Mouse (Mus musculus): ENCODE data around the gene Pomgnt2. TPM values are rescaled to one million over a fixed set of nuclear protein-coding genes. Genes with fewer than 3 reads are reported as not detected.

The Pomgnt2 gene
- total and polyA plus RNA-seq, 2 experiments, result 1.7 to 5.3 TPM

DNA sequence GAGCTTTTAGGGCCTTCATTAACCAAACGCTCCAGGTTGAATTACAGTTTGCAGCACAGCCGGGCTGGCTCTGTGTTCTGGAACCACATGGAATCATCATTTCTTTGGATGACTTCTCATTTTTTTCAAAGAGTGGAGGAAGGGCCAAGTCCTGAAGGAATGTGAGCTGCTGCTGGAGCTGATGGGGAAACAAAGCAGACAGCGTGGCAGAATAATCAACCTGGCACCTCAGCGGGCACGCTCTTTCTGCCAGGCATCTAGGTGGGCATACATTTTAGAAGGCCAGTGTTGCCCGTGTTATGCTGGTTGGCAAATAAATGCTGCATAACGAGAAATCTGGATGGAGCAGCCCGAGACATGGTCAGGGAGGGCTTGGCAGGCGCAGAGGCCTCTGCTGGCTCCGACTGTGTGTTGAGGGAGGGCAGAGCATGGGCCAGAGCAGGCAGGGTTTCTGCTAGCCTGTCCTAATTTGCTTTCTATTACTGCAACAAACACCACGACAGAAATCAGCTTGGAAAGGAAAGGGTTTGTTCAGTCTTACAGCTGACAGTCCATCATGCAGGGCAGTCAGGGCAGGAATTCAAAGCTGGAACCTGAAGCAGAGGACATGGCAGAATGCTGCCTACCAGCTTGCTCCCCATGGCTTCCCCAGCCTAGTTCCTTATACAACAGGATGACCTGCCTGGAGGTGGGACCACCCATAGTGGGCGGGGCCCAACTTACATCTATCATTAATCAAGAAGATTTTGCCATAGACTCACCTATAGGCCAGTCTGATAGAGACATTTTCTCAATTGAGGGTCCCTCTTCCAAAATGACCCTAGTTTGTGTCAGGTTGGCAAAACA is 22.5 kb downstream of the Pomgnt2 start:
- DNase-seq (ENCODE audit: extremely low read depth, low read depth, low spot score), result no peak
- H3K4me1 ChIP-seq (ENCODE audit: control insufficient read depth, insufficient read depth, low read length), result no peaks in the 10 kb centered on the region
- H3K27ac ChIP-seq (replicated peaks; ENCODE audit: insufficient read depth, low read depth, low read length), result no peak overlapping the region
- TF ChIP-seq POLR2A (IDR thresholded peaks at IDR 0.05; ENCODE audit: extremely low read depth, insufficient read depth, low read length), result no peak
- TF ChIP-seq CTCF (IDR thresholded peaks at IDR 0.05; ENCODE audit: low read depth, low read length), result no peak
- no peaks in the 10 kb centered on the region for H3K79me2 ChIP-seq (ENCODE audit: control insufficient read depth, insufficient read depth, low read length)
- no peak overlapping the region for H3K4me3 ChIP-seq (ENCODE audit: insufficient read depth, low read depth, low read length)
- no peaks in the 10 kb centered on the region for H3K27me3 ChIP-seq (ENCODE audit: control insufficient read depth, insufficient read depth, low read length)
- no peaks in the 10 kb centered on the region for H3K36me3 ChIP-seq (ENCODE audit: control insufficient read depth, insufficient read depth, low read length)
- 87% methylated on average over 12 of the region's 12 CpGs for WGBS
- H3K9ac ChIP-seq (ENCODE audit: low read depth, low read length), result no peak overlapping the region

DNA sequence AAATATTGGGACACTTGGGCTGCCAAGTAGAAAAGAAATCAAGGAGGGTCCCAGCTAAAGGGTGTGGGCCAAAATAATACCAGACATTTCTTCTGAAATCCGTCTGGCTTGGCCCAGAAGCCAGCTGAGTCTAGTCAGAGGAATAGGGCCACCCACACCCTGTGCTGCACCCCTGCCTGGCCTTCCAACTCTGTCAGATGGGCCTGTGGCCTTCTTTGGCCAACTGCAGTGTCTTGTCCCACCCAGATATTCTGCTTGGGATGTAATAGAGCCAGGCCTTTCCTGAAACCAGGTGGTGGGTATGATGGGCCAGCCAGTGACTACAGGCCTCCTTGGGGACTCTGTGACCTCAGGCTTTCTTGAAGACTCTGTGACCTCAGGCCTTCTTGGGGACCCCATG is 23.7 kb downstream of the Pomgnt2 start:
- no peaks in the 10 kb centered on the region for H3K4me1 ChIP-seq (ENCODE audit: control insufficient read depth, insufficient read depth, low read length)
- H3K4me3 ChIP-seq (ENCODE audit: insufficient read depth, low read depth, low read length), result no peak overlapping the region
- H3K9ac ChIP-seq (ENCODE audit: low read depth, low read length), result no peak overlapping the region
- H3K79me2 ChIP-seq (ENCODE audit: control insufficient read depth, insufficient read depth, low read length), result no peaks in the 10 kb centered on the region
- no peaks in the 10 kb centered on the region for H3K27me3 ChIP-seq (ENCODE audit: control insufficient read depth, insufficient read depth, low read length)
- no peak for DNase-seq (ENCODE audit: extremely low read depth, low read depth, low spot score)
- no peaks in the 10 kb centered on the region for H3K36me3 ChIP-seq (ENCODE audit: control insufficient read depth, insufficient read depth, low read length)
- TF ChIP-seq CTCF (IDR thresholded peaks at IDR 0.05; ENCODE audit: low read depth, low read length), result no peak
- TF ChIP-seq POLR2A (IDR thresholded peaks at IDR 0.05; ENCODE audit: extremely low read depth, insufficient read depth, low read length), result no peak
- WGBS, result 92% methylated on average over 1 of the region's 1 CpGs
- no peak overlapping the region for H3K27ac ChIP-seq (replicated peaks; ENCODE audit: insufficient read depth, low read depth, low read length)

DNA sequence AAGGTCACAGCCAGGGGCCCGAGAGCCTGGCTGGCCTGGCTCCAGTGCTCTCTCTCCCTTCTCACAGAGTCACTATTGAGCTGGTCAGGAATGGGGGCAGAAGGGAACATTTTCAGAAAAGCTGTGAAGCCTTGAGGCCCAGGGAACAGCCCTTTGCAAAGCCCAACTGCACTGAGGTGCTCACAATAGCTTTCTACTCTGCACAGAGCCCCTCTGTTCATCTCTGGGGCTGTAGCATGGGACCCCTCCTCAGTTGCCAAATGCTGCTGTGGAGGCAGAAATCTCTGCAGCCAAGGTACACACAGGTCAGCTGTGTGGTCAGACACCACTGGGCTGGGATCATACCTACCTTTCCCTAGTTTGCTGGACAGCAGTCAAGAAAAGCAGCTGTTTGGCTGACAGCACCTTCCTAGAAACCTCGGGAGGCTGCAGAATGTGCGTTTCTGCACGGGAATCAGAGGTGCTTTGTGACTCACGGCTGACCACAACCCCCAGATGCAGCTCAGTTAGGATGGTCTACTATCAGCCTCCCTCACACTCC is 27.0 kb downstream of the Pomgnt2 start:
- Histone ChIP-seq H3K36me3 (ENCODE audit: control insufficient read depth, insufficient read depth, low read length) (no peaks in the 10 kb centered on the region), H3K79me2 (ENCODE audit: control insufficient read depth, insufficient read depth, low read length) (no peaks in the 10 kb centered on the region), H3K4me3 (ENCODE audit: insufficient read depth, low read depth, low read length) (no peak overlapping the region), H3K4me1 (ENCODE audit: control insufficient read depth, insufficient read depth, low read length) (no peaks in the 10 kb centered on the region), H3K27ac (replicated peaks; ENCODE audit: insufficient read depth, low read depth, low read length) (no peak overlapping the region), H3K9ac (ENCODE audit: low read depth, low read length) (no peak overlapping the region), H3K27me3 (ENCODE audit: control insufficient read depth, insufficient read depth, low read length) (no peaks in the 10 kb centered on the region)
- peak; percentile 53 for DNase-seq (ENCODE audit: extremely low read depth, low read depth, low spot score)
- WGBS, result 26% methylated on average over 5 of the region's 5 CpGs
- no peak for TF ChIP-seq CTCF (IDR thresholded peaks at IDR 0.05; ENCODE audit: low read depth, low read length)
- TF ChIP-seq POLR2A (IDR thresholded peaks at IDR 0.05; ENCODE audit: extremely low read depth, insufficient read depth, low read length), result no peak

DNA sequence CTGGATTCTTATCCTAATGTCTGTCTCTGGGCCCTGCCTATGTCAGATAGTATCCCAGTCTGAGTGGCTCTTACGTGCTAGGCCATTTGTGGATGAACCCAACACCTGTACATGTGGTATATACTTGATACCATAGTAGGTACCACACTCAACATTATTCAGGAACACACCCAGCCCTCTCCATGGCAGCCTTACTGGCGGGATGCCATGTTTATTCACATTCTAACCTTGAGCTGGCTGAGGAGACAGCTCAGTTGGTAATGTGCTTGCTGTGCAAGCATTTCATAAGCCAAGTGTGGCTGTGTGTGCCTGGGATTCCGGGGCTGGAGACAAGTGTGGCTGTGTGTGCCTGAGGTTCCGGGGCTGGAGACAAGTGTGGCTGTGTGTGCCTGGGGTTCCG is 28.7 kb downstream of the Pomgnt2 start:
- TF ChIP-seq POLR2A (IDR thresholded peaks at IDR 0.05; ENCODE audit: extremely low read depth, insufficient read depth, low read length) (no peak), CTCF (IDR thresholded peaks at IDR 0.05; ENCODE audit: low read depth, low read length) (no peak)
- DNase-seq (ENCODE audit: extremely low read depth, low read depth, low spot score), result peak; percentile 44
- Histone ChIP-seq H3K79me2 (ENCODE audit: control insufficient read depth, insufficient read depth, low read length) (no peaks in the 10 kb centered on the region), H3K9ac (ENCODE audit: low read depth, low read length) (no peak overlapping the region), H3K27ac (replicated peaks; ENCODE audit: insufficient read depth, low read depth, low read length) (no peak overlapping the region), H3K4me1 (ENCODE audit: control insufficient read depth, insufficient read depth, low read length) (no peaks in the 10 kb centered on the region), H3K36me3 (ENCODE audit: control insufficient read depth, insufficient read depth, low read length) (no peaks in the 10 kb centered on the region), H3K27me3 (ENCODE audit: control insufficient read depth, insufficient read depth, low read length) (no peaks in the 10 kb centered on the region), H3K4me3 (ENCODE audit: insufficient read depth, low read depth, low read length) (no peak overlapping the region)
- WGBS, result 59% methylated on average over 5 of the region's 5 CpGs

DNA sequence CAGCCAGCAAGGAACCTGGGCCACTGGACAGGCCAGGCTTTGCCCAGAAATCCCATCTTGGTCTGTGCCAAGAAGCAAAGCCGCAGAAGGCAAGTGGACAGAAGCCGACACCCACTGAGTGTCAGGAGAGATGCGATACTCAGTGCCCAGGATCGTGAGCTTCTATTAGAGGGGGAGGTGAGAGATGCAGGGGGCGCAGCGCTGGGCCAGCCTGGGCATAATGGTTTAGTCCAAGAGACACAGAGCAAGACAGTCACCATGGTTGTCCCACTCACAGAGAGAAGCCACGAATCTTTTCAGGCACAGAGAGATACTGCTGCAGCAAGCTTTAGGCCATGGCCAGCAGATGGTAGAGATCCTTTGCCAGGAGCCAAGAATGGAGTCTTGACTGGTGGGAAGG is 32.0 kb downstream of the Pomgnt2 start:
- no peak for TF ChIP-seq POLR2A (IDR thresholded peaks at IDR 0.05; ENCODE audit: extremely low read depth, insufficient read depth, low read length)
- Histone ChIP-seq H3K27ac (replicated peaks; ENCODE audit: insufficient read depth, low read depth, low read length) (no peak overlapping the region), H3K9ac (ENCODE audit: low read depth, low read length) (no peak overlapping the region), H3K27me3 (ENCODE audit: control insufficient read depth, insufficient read depth, low read length) (no peaks in the 10 kb centered on the region), H3K36me3 (ENCODE audit: control insufficient read depth, insufficient read depth, low read length) (no peaks in the 10 kb centered on the region), H3K4me1 (ENCODE audit: control insufficient read depth, insufficient read depth, low read length) (peaks cover 8% of the 10 kb centered on the region; the same call in 1 of the 2 replicates), H3K79me2 (ENCODE audit: control insufficient read depth, insufficient read depth, low read length) (no peaks in the 10 kb centered on the region), H3K4me3 (ENCODE audit: insufficient read depth, low read depth, low read length) (no peak overlapping the region)
- WGBS, result 95% methylated on average over 7 of the region's 7 CpGs
- DNase-seq (ENCODE audit: extremely low read depth, low read depth, low spot score), result no peak
